Mouse (Mus musculus) limb, embryonic 14.5 days (tissue): Measurements from ENCODE around the gene Rcan2. TPM values are rescaled to one million over a fixed set of nuclear protein-coding genes. Genes with fewer than 3 reads are reported as not detected.

Experiments used
- ATAC-seq: fragments of 200-750 bp; cut with Nextera tagmentation; 2 replicates; pipeline ENCODE4 v1.8.0; 2017; ENCODE audit warnings: low read depth, moderate number of reproducible peaks, moderate TSS enrichment; ENCODE audit not compliant: low FRiP score
- DNase-seq: peaks from one replicate; pipeline ENCODE4 v3.0.0-alpha.2; 2015; ENCODE audit warnings: low spot score
- H3K27ac ChIP-seq: fragments of 300-500 bp; sonication (generic); replicated peaks from 2 replicates; pipeline ENCODE4 v1.5.1; 2014; ENCODE audit warnings: low read depth, mild to moderate bottlenecking, low read length, moderate library complexity, mixed read lengths
- H3K27me3 ChIP-seq: fragments of 300-500 bp; sonication (generic); 2 replicates; pipeline ENCODE4 v1.6.1; 2014; ENCODE audit warnings: low read length, mixed read lengths; ENCODE audit not compliant: control insufficient read depth, insufficient read depth
- H3K36me3 ChIP-seq: fragments of 300-500 bp; sonication (generic); 2 replicates; pipeline ENCODE4 v1.6.1; 2014; ENCODE audit warnings: mild to moderate bottlenecking, low read length, moderate library complexity, mixed read lengths; ENCODE audit not compliant: control insufficient read depth, insufficient read depth
- H3K4me1 ChIP-seq: fragments of 300-500 bp; sonication (generic); 2 replicates; pipeline ENCODE4 v1.6.1; 2014; ENCODE audit warnings: antibody characterized with exemption, low read length, mixed read lengths; ENCODE audit not compliant: control insufficient read depth, insufficient read depth
- H3K4me2 ChIP-seq: fragments of 300-500 bp; sonication (generic); replicated peaks from 2 replicates; pipeline ENCODE4 v1.6.1; 2014; ENCODE audit warnings: low read depth, mild to moderate bottlenecking, low read length, moderate library complexity; ENCODE audit not compliant: severe bottlenecking
- H3K4me3 ChIP-seq: fragments of 300-500 bp; sonication (generic); replicated peaks from 2 replicates; pipeline ENCODE4 v1.5.1; 2014; ENCODE audit warnings: low read length
- H3K9ac ChIP-seq: fragments of 300-500 bp; sonication (generic); 2 replicates; pipeline ENCODE4 v1.6.1; 2014; ENCODE audit warnings: mild to moderate bottlenecking, low read depth, low read length, moderate library complexity; ENCODE audit not compliant: severe bottlenecking
- H3K9me3 ChIP-seq: fragments of 300-500 bp; sonication (generic); 2 replicates; pipeline ENCODE4 v1.6.1; 2016; ENCODE audit warnings: low read length; ENCODE audit not compliant: control insufficient read depth
- POLR2A ChIP-seq: fragments of 200-500 bp; IDR thresholded peaks from 2 replicates; pipeline ENCODE4 v1.8.0; 2012; ENCODE audit warnings: inconsistent platforms, mild to moderate bottlenecking, moderate library complexity, borderline replicate concordance; ENCODE audit not compliant: insufficient read depth, insufficient read length; ENCODE audit errors: extremely low read depth
- WGBS: fragments of 180-500 bp; shearing (Covaris S2); extraction: QIAGEN DNeasy Blood & Tissue Kit; methylation state at CpG from one replicate; pipeline ENCODE4 v1.1.7; 2014; 5-methylcytosine and 5-hydroxymethylcytosine counted together
- polyA plus RNA-seq, 2 experiments: library from polyadenylated mRNA; depleted of rRNA in 1 of 2; stranded (reverse) in 1 of 2; unstranded in 1 of 2; fragments of >200 nt; fragmentation: Nextera tagmentation in 1 of 2; extraction: Ambion mirVana in 1 of 2; gene quantifications; 2 replicates each; pipeline versions ENCODE4 v1.2.1 to v1.2.3; 2012 to 2014

The Rcan2 gene
- polyA plus RNA-seq, 2 experiments = 2.5 to 3.3 TPM

GRCm38 (mm10) chr17:43803111-43803510 lies 2.0 kb downstream of the Rcan2 start:
- no peak overlapping the region for H3K27ac ChIP-seq
- WGBS = 79% methylated on average over 2 of the region's 2 CpGs
- no peak for DNase-seq
- H3K9me3 ChIP-seq = no peaks in the 10 kb centered on the region
- H3K4me1 ChIP-seq = no peaks in the 10 kb centered on the region
- H3K36me3 ChIP-seq = no peaks in the 10 kb centered on the region
- no peak overlapping the region for H3K4me2 ChIP-seq
- ATAC-seq = no peak
- H3K9ac ChIP-seq = no peak overlapping the region
- no peak for TF ChIP-seq POLR2A
- H3K27me3 ChIP-seq = peaks cover 28% of the 10 kb centered on the region
- no peak overlapping the region for H3K4me3 ChIP-seq

GRCm38 (mm10) chr17:43803764-43804163 lies 2.6 kb downstream of the Rcan2 start:
- Histone ChIP-seq H3K4me1 (no peaks in the 10 kb centered on the region), H3K36me3 (no peaks in the 10 kb centered on the region), H3K9me3 (no peaks in the 10 kb centered on the region), H3K9ac (no peak overlapping the region), H3K4me2 (no peak overlapping the region), H3K27me3 (peaks cover 28% of the 10 kb centered on the region), H3K27ac (no peak overlapping the region), H3K4me3 (no peak overlapping the region)
- no peak for ATAC-seq
- DNase-seq = no peak
- WGBS = 83% methylated on average over 6 of the region's 6 CpGs
- no peak for TF ChIP-seq POLR2A

- H3K9ac ChIP-seq = no peak overlapping the region
- no peaks in the 10 kb centered on the region for H3K36me3 ChIP-seq
- ATAC-seq (no peak), DNase-seq (no peak)
- no peak overlapping the region for H3K4me3 ChIP-seq
- H3K9me3 ChIP-seq = no peaks in the 10 kb centered on the region
- H3K4me1 ChIP-seq = no peaks in the 10 kb centered on the region
- H3K27me3 ChIP-seq = peaks cover 15% of the 10 kb centered on the region; the same call in 1 of the 2 replicates
- no peak overlapping the region for H3K27ac ChIP-seq
- no peak for TF ChIP-seq POLR2A
- H3K4me2 ChIP-seq = no peak overlapping the region
- WGBS = 71% methylated on average over 4 of the region's 4 CpGs
Measured at GRCm38 (mm10) chr17:43806841-43807240, 5.7 kb downstream of the Rcan2 start.

GRCm38 (mm10) chr17:43811453-43811852 lies 10.3 kb downstream of the Rcan2 start:
- H3K27me3 ChIP-seq = no peaks in the 10 kb centered on the region
- no peaks in the 10 kb centered on the region for H3K9me3 ChIP-seq
- 74% methylated on average over 4 of the region's 4 CpGs for WGBS
- ATAC-seq (no peak), DNase-seq (no peak)
- H3K4me3 ChIP-seq = no peak overlapping the region
- H3K9ac ChIP-seq = no peak overlapping the region
- H3K4me2 ChIP-seq = no peak overlapping the region
- no peaks in the 10 kb centered on the region for H3K36me3 ChIP-seq
- H3K27ac ChIP-seq = no peak overlapping the region
- H3K4me1 ChIP-seq = no peaks in the 10 kb centered on the region
- no peak for TF ChIP-seq POLR2A

GRCm38 (mm10) chr17:43815376-43815775 lies 14.2 kb downstream of the Rcan2 start:
- Histone ChIP-seq H3K27ac (no peak overlapping the region), H3K36me3 (no peaks in the 10 kb centered on the region), H3K4me2 (no peak overlapping the region), H3K4me1 (no peaks in the 10 kb centered on the region), H3K9ac (no peak overlapping the region), H3K4me3 (no peak overlapping the region), H3K9me3 (no peaks in the 10 kb centered on the region), H3K27me3 (no peaks in the 10 kb centered on the region)
- WGBS = 81% methylated on average over 4 of the region's 4 CpGs
- no peak for DNase-seq
- no peak for ATAC-seq
- no peak for TF ChIP-seq POLR2A

GRCm38 (mm10) chr17:43816480-43816879 lies 15.3 kb downstream of the Rcan2 start:
- DNase-seq (no peak), ATAC-seq (no peak)
- Histone ChIP-seq H3K4me2 (no peak overlapping the region), H3K27ac (no peak overlapping the region), H3K9me3 (no peaks in the 10 kb centered on the region), H3K4me3 (no peak overlapping the region), H3K36me3 (no peaks in the 10 kb centered on the region), H3K9ac (no peak overlapping the region), H3K4me1 (no peaks in the 10 kb centered on the region), H3K27me3 (no peaks in the 10 kb centered on the region)
- WGBS = 78% methylated on average over 1 of the region's 1 CpGs
- TF ChIP-seq POLR2A = no peak
